Mouse (Mus musculus) limb, embryonic 11.5 days (tissue): ENCODE measurements around the gene Apol6. TPM values are rescaled to one million over a fixed set of nuclear protein-coding genes. Genes with fewer than 3 reads are reported as not detected.

Experiments used
- ATAC-seq: fragments of 200-750 bp; cut with Nextera tagmentation; 2 replicates; pipeline ENCODE4 v1.8.0; 2017; ENCODE audit warnings: low read depth; ENCODE audit not compliant: insufficient number of reproducible peaks, low FRiP score, low TSS enrichment
- DNase-seq: peaks from one replicate; pipeline ENCODE4 v3.0.0-alpha.2; 2015; ENCODE audit warnings: low spot score
- H3K27ac ChIP-seq: fragments of 300-500 bp; sonication (generic); replicated peaks from 2 replicates; pipeline ENCODE4 v1.5.1; 2014; ENCODE audit warnings: low read depth, mild to moderate bottlenecking, low read length
- H3K27me3 ChIP-seq: fragments of 300-500 bp; sonication (generic); 2 replicates; pipeline ENCODE4 v1.6.1; 2014; ENCODE audit warnings: mild to moderate bottlenecking, low read length, mixed read lengths; ENCODE audit not compliant: control insufficient read depth, insufficient read depth
- H3K36me3 ChIP-seq: fragments of 300-500 bp; sonication (generic); 2 replicates; pipeline ENCODE4 v1.6.1; 2014; ENCODE audit warnings: mild to moderate bottlenecking, low read length, moderate library complexity, mixed read lengths; ENCODE audit not compliant: control insufficient read depth, insufficient read depth
- H3K4me1 ChIP-seq: fragments of 300-500 bp; sonication (generic); 2 replicates; pipeline ENCODE4 v1.6.1; 2014; ENCODE audit warnings: low read length, mixed read lengths; ENCODE audit not compliant: control insufficient read depth, insufficient read depth
- H3K4me2 ChIP-seq: fragments of 300-500 bp; sonication (generic); 2 replicates; pipeline ENCODE4 v1.6.1; 2014; ENCODE audit warnings: low read depth, mild to moderate bottlenecking, moderate library complexity; ENCODE audit not compliant: severe bottlenecking
- H3K4me3 ChIP-seq: fragments of 300-500 bp; sonication (generic); 2 replicates; pipeline ENCODE4 v1.5.1; 2014; ENCODE audit warnings: low read depth, low read length
- H3K9ac ChIP-seq: fragments of 300-500 bp; sonication (generic); 2 replicates; pipeline ENCODE4 v1.6.1; 2014; ENCODE audit warnings: mild to moderate bottlenecking, low read length
- H3K9me3 ChIP-seq: fragments of 300-500 bp; sonication (generic); 2 replicates; pipeline ENCODE4 v1.6.1; 2016; ENCODE audit warnings: low read length; ENCODE audit not compliant: control insufficient read depth
- WGBS: fragments of 180-500 bp; shearing (Covaris S2); extraction: QIAGEN DNeasy Blood & Tissue Kit; methylation state at CpG from one replicate; pipeline ENCODE4 v1.1.7; 2014; 5-methylcytosine and 5-hydroxymethylcytosine counted together
- polyA plus RNA-seq: library from polyadenylated mRNA; unstranded; fragments of >200 nt; fragmentation: Nextera tagmentation; extraction: Ambion mirVana; gene quantifications from 2 replicates; pipeline ENCODE4 v1.2.1, GENCODE M21; 2014

Gene Apol6
- polyA plus RNA-seq: not detected in 2 replicates

DNA sequence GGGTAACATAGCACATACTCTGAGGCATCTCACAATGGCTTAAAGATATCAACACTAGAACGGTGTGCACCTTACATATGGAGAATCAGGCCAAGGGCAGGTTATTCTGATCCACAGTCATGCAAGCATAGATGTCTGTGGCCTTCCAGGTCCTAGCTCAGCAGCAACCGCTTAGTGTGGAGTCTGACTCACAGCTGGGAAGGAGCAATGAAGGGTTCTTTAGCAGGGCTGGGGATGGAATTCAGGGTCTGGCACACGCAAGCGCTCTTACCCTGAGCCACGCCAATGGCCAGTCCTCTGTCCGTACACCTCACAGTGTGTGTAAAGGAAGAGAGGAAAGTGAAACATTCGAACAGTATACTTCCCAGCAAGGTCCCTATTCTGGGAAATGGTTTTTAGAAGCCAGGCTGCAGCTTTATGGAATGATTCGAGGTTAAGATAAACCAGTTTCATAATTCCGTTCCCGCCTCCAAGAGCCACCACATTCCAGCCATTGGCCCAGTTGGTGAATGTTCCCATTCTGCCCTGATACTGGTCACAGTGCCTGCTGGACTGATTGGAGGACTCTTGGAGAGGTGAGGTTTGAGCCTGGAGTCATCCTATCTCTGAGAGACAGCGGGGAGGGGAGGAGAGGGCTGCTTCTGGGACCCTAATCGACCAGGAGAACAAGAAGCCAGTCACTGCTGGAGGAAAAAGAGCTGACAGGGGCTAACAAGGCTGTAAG, at the start of gene Apol6:
Gene Apol6 (plus strand): TSS at position 133 of the 724 bp plus-strand sequence.
- H3K4me2 ChIP-seq: no peak within 1 kb of the TSS

DNA sequence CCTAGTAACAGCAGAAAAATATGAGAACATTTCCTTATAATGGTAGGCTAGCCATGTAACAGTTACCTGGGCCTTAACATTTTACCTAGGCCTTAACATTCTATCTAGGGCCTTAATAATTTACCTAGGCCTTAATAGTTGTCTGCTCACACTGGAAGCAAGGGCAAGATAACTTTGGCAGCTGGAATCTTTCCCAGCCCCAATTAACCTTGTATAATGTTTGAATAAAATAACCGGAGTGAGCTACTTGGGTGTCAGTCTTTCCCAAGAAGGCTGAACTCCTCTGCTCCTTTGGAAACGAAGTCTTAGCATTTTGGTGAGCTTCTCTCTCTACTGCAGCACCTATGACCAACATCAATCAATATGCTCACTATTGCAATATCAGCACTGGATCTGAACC, 46.5 kb upstream of the Apol6 start:
- no peak overlapping the region for H3K27ac ChIP-seq
- no peak for ATAC-seq
- WGBS: 84% methylated on average over 2 of the region's 2 CpGs

More for the DNA sequence above, at the start of gene Apol6:
- Histone ChIP-seq H3K4me1 (peaks cover 5% of the 10 kb centered on the region; the same call in 1 of the 2 replicates), H3K9me3 (no peaks in the 10 kb centered on the region), H3K4me3 (no peak within 1 kb of the TSS), H3K27me3 (no peaks in the 10 kb centered on the region), H3K27ac (no peak within 1 kb of the TSS), H3K36me3 (no peaks in the 10 kb centered on the region), H3K9ac (no peak within 1 kb of the TSS)
- ATAC-seq: no peak
- no peak for DNase-seq
- 84% methylated on average over 12 of the region's 12 CpGs for WGBS

DNA sequence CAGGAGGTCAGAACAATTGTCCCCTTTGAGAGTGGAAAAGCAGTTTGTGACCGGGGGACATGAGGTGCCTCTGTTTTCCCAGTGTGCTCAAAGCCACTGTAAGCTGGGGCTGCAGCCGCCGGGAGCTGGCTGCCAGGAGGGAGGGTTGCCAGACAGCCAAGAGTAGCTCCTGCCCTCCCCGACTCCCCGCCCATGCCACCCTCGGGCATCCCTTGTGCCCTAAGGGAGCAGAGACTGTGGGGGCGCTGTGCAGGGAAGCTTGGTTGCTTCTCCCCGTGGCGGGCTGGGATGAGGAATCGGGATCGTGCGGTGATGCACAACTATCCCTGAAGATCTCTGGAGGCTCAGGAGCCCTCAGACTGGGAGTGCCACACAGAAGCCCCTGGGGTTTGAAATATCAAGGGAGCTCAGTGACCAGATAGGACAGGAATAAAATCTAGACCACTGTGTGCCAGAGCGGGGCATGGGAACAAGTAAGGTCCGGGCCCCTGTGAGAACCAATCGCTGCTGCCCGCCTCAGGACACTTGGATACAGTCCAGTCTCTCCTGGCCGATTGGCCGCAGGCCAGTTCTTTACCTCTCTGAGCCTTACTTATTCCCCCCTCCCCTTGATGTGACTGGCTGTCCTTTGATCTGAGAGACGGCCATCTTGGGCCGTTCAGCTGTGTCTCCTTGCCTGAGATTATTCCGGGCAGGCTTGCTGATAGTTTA, 45.5 kb upstream of the Apol6 start:
- H3K4me3 ChIP-seq: no peak overlapping the region
- no peak for ATAC-seq
- no peak overlapping the region for H3K27ac ChIP-seq
- no peaks in the 10 kb centered on the region for H3K4me1 ChIP-seq
- no peaks in the 10 kb centered on the region for H3K9me3 ChIP-seq
- H3K4me2 ChIP-seq: no peak overlapping the region
- no peaks in the 10 kb centered on the region for H3K27me3 ChIP-seq
- H3K9ac ChIP-seq: no peak overlapping the region
- no peaks in the 10 kb centered on the region for H3K36me3 ChIP-seq
- DNase-seq: no peak
- WGBS: 53% methylated on average over 21 of the region's 21 CpGs

More for the DNA sequence above, 46.5 kb upstream of the Apol6 start:
- Histone ChIP-seq H3K9ac (no peak overlapping the region), H3K4me3 (no peak overlapping the region), H3K4me2 (no peak overlapping the region), H3K9me3 (no peaks in the 10 kb centered on the region), H3K27me3 (no peaks in the 10 kb centered on the region), H3K4me1 (no peaks in the 10 kb centered on the region), H3K36me3 (no peaks in the 10 kb centered on the region)
- no peak for DNase-seq

GRCm38 (mm10) chr15:77003173-77003867, 41.2 kb upstream of the Apol6 start:
- H3K4me2 ChIP-seq: no peak overlapping the region
- H3K9ac ChIP-seq: no peak overlapping the region
- DNase-seq (no peak), ATAC-seq (no peak)
- no peaks in the 10 kb centered on the region for H3K27me3 ChIP-seq
- no peaks in the 10 kb centered on the region for H3K36me3 ChIP-seq
- H3K4me3 ChIP-seq: no peak overlapping the region
- H3K27ac ChIP-seq: no peak overlapping the region
- WGBS: 80% methylated on average over 3 of the region's 3 CpGs
- H3K4me1 ChIP-seq: no peaks in the 10 kb centered on the region
- H3K9me3 ChIP-seq: no peaks in the 10 kb centered on the region

DNA sequence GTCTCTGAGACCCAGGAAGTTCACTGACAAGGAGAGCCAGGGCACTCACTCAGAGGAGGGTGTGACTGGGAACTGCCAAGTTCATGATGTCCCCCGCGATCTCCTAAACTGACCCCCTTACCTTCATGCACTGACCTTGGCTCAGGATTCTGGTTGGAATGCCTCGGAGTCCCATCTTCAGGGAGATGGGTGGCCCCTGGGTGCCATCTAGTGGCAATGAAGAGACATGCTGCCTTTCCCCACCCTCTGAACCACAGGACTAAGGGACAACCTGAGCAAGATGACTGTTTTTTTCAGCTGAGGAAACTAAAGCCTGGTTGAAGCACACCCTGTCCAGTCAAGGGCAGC, 40.7 kb upstream of the Apol6 start:
- no peaks in the 10 kb centered on the region for H3K4me1 ChIP-seq
- H3K9ac ChIP-seq: no peak overlapping the region
- H3K4me2 ChIP-seq: no peak overlapping the region
- H3K9me3 ChIP-seq: no peaks in the 10 kb centered on the region
- no peak overlapping the region for H3K4me3 ChIP-seq
- WGBS: 21% methylated on average over 3 of the region's 3 CpGs
- H3K27ac ChIP-seq: no peak overlapping the region
- DNase-seq: peak; percentile 64
- H3K27me3 ChIP-seq: no peaks in the 10 kb centered on the region
- no peaks in the 10 kb centered on the region for H3K36me3 ChIP-seq
- no peak for ATAC-seq

DNA sequence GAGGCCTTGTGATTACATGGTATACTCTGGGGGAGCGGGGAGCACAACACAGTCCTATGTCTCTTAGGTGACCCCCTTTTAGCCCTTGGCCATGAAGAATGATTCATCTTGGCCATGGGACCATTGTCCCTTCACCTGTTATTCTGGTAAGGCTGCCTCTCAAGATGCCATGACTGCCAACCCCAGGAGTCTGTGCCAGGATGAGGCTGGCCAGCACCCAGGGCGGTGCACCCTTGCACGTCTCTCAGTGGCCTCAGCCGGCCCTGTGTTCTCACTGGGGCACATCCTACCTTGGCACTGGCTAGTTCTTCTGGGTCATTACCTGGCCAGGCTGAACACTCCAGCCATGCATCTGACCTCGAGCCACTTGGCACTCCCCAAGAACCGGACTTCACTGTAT, 35.7 kb upstream of the Apol6 start:
- Histone ChIP-seq H3K4me1 (no peaks in the 10 kb centered on the region), H3K9me3 (no peaks in the 10 kb centered on the region), H3K4me3 (no peak overlapping the region), H3K36me3 (no peaks in the 10 kb centered on the region), H3K27me3 (no peaks in the 10 kb centered on the region), H3K9ac (no peak overlapping the region), H3K27ac (no peak overlapping the region), H3K4me2 (no peak overlapping the region)
- ATAC-seq: no peak
- 94% methylated on average over 6 of the region's 6 CpGs for WGBS
- no peak for DNase-seq

DNA sequence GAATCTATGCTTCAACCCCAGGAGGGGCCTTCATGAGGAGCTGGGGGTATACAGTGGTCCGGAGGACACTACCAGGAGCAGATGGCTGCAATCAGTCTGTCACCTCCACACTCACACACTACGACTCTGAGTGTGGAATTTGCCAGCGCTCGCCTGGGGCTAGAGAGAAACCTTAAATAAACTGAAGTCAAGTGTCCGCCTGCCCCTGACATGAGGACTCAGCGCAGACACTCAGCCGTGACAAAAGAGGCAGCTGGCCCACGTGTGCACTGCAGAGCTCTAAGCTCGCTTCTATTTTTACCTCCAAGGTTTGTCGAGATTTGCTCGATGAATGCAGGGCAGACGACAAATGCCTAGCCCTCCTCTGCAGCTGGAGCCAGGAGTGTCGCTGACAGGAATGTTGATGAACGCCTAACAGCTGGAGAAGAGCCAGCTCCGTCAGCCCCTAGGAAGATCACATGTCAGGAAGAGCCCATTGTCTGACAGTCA, 30.7 kb upstream of the Apol6 start:
- 21% methylated on average over 15 of the region's 15 CpGs for WGBS
- H3K4me3 ChIP-seq: no peak overlapping the region
- ATAC-seq (no peak), DNase-seq (peak; percentile 46)
- no peaks in the 10 kb centered on the region for H3K27me3 ChIP-seq
- no peak overlapping the region for H3K9ac ChIP-seq
- H3K9me3 ChIP-seq: no peaks in the 10 kb centered on the region
- H3K36me3 ChIP-seq: no peaks in the 10 kb centered on the region
- no peaks in the 10 kb centered on the region for H3K4me1 ChIP-seq
- no peak overlapping the region; the same call in 1 of the 2 replicates for H3K27ac ChIP-seq
- H3K4me2 ChIP-seq: no peak overlapping the region

GRCm38 (mm10) chr15:77014431-77014830, 30.1 kb upstream of the Apol6 start:
- WGBS: 67% methylated on average over 6 of the region's 6 CpGs
- Histone ChIP-seq H3K36me3 (no peaks in the 10 kb centered on the region), H3K27ac (no peak overlapping the region), H3K4me2 (no peak overlapping the region), H3K27me3 (no peaks in the 10 kb centered on the region), H3K4me1 (no peaks in the 10 kb centered on the region), H3K9me3 (no peaks in the 10 kb centered on the region), H3K9ac (no peak overlapping the region), H3K4me3 (no peak overlapping the region)
- no peak for ATAC-seq
- no peak for DNase-seq
